Mouse (Mus musculus): ENCODE measurements around the gene A730061H03Rik.

The A730061H03Rik gene

GRCm38 (mm10) chr14:55584303-55584701 lies 24.1 kb upstream of the A730061H03Rik start:
- intact Hi-C loops (cut with DNase I) = no loop called here

DNA sequence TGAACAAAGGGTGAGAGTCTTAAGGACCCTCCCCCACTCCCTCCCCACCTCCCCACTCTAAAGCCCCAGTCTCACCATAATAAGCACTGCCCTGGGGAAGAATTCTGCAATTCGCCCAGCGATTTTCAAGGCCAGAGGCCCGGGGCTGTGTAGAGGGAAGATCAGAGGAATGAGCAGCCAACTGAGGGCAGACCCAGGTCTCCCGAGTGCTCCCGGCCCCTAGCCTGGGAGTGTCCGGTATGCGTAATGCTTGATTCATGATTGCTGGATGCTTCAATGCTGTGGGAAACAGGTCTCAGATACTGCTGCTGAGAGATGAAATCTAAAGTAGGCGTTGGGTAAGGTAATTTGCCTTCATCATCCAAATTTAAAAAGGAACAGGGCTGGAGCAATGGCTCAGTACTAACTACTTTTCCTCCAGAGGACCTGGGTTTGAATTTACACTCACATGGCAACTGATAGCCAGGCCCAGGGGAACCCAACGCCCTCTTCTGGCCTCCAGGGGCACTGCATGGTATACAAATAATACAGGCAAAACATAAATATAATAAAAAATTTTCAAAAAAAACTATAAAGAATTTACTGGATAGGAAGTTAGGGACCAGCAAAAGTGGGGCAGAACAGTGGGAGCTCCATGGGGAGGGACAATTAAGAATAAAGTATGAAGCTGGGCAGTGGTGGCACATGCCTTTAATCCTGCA lies 21.9 kb upstream of the A730061H03Rik start:
- intact Hi-C loops (cut with DNase I) = no loop called here

- intact Hi-C loops (cut with DNase I) = no loop called here
Measured at GRCm38 (mm10) chr14:55580731-55581130, 20.5 kb upstream of the A730061H03Rik start.

DNA sequence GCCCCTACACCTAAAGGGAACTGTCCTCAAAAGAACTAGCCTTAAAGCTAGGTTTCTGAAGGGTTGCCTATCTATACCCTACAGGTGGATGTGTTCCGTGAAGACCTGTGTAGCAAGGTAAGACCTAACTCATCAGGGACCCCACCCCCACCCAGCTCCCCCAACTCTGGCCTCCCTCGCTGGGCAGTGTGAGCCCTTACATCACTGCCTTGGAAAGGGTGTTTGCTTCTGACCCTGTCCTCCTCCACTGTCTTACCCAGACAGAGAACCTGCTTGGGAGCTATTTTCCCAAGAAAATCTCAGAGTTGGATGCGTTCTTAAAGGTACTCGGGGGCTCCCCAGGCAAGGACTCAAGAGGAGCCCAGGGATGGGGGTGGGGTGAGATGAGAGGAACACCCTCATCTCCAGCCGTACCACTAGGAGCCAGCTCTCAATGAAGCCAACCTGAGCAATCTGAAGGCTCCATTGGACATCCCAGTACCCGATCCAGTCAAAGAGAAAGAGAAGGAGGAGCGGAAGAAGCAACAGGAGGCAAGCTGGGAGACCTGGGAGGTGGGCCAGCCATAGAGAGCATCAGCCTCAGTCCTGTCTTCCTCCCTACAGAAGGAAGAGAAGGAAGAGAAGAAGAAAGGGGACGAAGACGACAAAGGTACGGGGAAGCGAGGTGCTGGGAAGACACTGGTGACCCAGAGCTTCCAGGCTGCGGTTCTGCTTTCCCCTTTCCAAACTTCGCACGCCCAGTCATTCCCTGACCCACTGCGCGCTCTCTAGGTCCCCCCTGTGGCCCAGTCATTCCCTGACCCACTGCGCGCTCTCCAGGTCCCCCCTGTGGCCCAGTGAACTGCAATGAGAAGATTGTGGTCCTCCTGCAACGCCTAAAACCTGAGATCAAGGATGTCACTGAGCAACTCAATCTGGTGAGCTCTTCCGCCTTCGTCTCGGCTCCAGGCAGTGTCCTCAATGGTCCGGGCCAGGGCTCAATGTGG lies 19.6 kb upstream of the A730061H03Rik start:
- intact Hi-C loops (cut with DNase I) = no loop called here

DNA sequence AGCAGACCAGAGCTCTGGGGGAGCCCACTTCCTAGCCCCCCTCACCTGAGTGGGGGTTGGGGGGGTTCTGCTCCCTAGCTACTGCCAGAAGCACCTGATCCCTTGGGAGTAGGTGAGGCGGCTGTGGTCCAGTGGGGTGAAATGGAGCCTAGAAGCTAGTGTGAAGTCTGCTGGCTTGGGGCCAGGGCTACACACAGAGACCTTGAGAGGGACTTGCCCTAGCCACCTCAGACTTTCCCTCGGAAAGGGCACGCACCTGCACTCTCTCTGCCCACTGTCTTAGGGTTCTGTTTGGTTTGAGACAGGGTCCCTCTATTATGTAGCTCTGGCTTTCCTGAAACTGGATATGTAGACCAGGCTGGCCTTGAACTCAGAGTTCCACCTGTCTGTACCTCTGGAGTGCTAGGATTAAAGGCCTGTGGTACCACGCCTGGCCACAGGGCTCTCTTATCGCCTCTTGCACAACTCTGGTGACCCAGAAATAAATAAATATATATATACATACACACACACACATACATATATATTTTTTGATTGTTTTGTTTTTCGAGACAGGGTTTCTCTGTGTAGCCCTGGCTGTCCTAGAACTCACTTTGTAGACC lies 18.6 kb upstream of the A730061H03Rik start:
- intact Hi-C loops (cut with DNase I) = no loop called here

DNA sequence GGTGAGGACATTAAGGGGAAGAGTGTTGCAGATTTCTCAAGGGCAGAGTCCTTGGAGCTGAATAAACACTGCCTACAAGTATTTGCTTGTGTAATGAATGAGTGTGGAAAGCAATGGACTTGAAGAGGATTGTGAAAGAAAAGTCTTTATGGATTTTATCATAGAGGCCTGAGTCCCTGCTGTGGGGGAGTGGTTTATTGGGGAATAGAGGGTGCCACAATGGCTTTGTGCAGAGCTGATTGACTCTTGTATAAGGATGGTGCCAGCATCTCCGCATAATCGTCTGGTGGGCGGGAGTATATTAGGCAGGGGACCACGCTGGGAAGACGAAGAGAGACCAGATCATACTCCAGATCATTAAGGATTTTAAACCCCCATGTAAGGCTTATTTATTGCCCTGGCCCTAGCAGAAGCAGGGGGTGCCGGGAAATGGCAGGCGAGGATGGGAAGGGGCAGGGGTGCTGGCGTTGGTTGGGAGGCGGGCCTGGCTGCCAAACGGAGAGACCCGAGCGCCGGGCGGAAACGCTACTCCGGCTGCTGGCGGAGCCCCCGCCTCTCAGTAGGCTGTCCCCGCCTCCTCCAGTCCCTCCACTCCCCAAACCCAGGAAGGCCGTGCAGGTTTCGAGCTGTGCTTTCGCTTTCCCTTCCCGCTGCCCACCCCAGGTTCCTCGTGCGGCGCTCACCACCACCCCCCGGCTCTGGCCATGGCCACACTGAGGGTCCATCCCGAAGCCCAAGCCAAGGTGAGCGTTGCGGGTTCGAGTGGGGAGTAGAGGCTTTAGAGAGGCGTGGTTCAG lies 17.9 kb upstream of the A730061H03Rik start, which contains the start of gene Psme1:
Gene Psme1 (plus strand): TSS at position 253 of the 797 bp plus-strand sequence.
- intact Hi-C loops (cut with DNase I) = no loop called here

- intact Hi-C loops (cut with DNase I) = no loop called here
Measured at GRCm38 (mm10) chr14:55576376-55576775, 16.2 kb upstream of the A730061H03Rik start.

- intact Hi-C loops (cut with DNase I) = no loop called here
Measured at GRCm38 (mm10) chr14:55575711-55576110, 15.5 kb upstream of the A730061H03Rik start.

DNA sequence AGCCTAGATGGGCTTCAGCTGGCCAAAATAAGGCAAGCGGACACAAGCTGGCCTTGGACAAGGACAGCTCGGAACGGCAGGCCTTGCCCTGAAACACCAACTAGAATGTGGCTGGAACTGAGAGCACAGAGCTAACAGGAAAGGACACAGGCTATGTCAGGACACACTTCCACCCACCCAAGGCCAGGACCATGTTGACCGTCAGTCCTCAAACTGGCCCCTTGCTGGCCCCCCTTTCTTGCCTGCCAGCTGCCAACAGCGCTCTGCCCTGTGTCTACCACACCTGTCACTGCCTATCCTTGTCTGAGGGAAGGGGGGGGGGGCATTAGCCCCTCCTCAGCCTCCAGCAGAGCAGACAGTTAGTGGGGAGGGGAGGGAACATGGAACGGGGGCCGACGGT lies 15.1 kb upstream of the A730061H03Rik start, which contains the start of gene Fitm1:
Gene Fitm1 (plus strand): TSS at position 316 of the 400 bp plus-strand sequence.
- intact Hi-C loops (cut with DNase I) = no loop called here

DNA sequence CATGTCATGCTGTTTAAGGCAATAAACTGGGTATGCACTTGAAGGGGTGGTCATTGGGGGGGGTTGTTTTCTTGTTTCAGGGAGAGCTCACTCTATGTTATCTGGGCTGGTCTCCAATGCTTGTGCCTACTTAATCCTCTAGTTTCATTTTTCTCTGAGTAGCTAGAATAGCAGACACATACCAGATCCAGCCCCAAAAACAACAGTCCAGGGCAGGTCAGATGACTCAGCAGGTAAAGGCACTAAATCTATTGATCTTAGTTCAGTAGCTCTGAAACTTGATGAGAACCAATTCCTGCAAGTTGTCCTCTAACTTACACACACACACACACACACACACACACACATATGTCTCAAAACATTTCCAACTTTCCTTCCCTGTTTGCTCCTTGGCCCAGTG lies 11.6 kb upstream of the A730061H03Rik start:
- intact Hi-C loops (cut with DNase I) = no loop called here

GRCm38 (mm10) chr14:55570588-55570987 lies 10.4 kb upstream of the A730061H03Rik start:
- intact Hi-C loops (cut with DNase I) = no loop called here

- intact Hi-C loops (cut with DNase I) = no loop called here
Measured at GRCm38 (mm10) chr14:55567496-55567895, 7.3 kb upstream of the A730061H03Rik start.

DNA sequence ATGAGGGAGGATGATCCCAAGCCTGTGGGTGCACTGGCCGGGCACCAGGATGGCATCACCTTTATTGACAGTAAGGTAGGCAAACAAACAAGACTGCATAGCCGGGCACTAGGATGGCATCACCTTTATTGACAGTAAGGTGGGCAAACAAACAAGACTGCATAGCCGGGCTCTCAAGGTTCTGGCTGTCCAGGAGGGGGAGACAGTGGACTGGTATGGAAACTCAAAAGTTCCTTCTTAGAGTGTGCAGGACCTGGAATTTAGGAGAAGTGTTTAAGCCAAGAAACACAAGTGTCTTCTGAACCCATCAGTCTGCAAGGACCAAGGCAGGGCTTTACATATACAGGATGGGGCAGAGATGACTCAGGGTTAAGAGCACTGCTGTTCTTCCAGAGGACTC lies 5.5 kb upstream of the A730061H03Rik start:
- intact Hi-C loops (cut with DNase I) = no loop called here

- intact Hi-C loops (cut with DNase I) = no loop called here
Measured at GRCm38 (mm10) chr14:55563249-55563648, 3.0 kb upstream of the A730061H03Rik start.

GRCm38 (mm10) chr14:55561860-55562259 lies 1.7 kb upstream of the A730061H03Rik start:
- intact Hi-C loops (cut with DNase I) = no loop called here

- intact Hi-C loops (cut with DNase I) = no loop called here
Measured at GRCm38 (mm10) chr14:55559799-55560201, 406 bp downstream of the A730061H03Rik start, which contains the start of gene Dcaf11. TSS of gene Dcaf11 (plus strand) at chr14:55560006.

GRCm38 (mm10) chr14:55558740-55559448 lies 1.3 kb downstream of the A730061H03Rik start:
- intact Hi-C loops (cut with DNase I) = no loop called here

DNA sequence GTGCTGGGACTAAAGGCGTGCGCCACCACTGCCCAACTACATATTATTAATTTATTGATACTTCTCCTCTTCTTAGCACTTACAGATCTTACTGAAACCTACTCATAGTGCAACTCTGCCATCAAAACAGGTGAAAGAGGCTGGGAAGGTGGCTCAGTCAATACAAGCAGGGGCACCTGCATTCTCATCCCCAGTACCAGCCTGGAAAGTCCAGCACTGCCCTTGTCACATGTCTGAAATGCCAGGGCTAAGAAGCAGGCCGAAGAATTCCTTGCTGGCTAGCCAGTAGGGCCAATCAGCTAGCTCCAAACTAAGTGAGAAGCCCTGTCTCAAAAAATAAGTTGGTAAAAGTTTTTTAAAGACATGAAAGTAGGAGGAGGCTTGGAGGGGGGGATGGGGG lies 2.6 kb downstream of the A730061H03Rik start:
- intact Hi-C loops (cut with DNase I) = loop anchor here (2.0 kb wide), 1 partner anchor 67 kb away; the partner anchor contains the start of gene Carmil3

DNA sequence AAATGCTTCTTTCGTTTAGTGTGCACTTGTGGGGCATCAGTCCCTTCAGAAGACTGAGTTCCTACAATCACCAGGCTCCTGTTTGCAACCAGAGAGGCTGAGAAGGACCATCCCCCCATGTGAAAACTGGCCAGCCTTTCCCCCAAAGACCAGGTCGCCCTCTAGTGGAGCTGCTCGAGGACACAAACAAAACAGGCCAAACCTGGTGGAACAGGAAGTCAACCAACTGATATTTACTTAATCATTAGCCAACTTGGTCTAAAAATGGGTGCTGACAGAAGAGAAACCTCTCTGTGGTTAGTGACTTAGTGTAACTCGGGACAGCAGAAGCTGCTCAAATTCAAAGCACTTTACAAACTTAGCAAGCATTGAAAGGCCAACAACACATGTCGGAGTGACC lies 3.2 kb downstream of the A730061H03Rik start:
- intact Hi-C loops (cut with DNase I) = loop anchor here (2.0 kb wide), 1 partner anchor 66 kb away; the partner anchor contains the start of gene Carmil3

- intact Hi-C loops (cut with DNase I) = loop anchor here (2.0 kb wide), 1 partner anchor 65 kb away; the partner anchor contains the start of gene Carmil3
Measured at GRCm38 (mm10) chr14:55555788-55556187, 4.4 kb downstream of the A730061H03Rik start.
